Mouse (Mus musculus) MEL-GATA-1-ER (cell line): ENCODE results near the gene H1f0.

Experiments used
- DNase-seq: peaks from one replicate; pipeline ENCODE4 v3.0.0-alpha.2; 2012; ENCODE audit warnings: low read depth; ENCODE audit errors: extremely low read depth

The H1f0 gene

GRCm38 (mm10) chr15:79028237-79028738 is at the start of gene H1f0:
H1f0 (plus strand) TSS chr15:79028450.
- no peak for DNase-seq

GRCm38 (mm10) chr15:78978875-78979274 is 49.4 kb upstream of the H1f0 start:
- no peak for DNase-seq

GRCm38 (mm10) chr15:78980084-78980483 is 48.2 kb upstream of the H1f0 start:
- no peak for DNase-seq

- peak; percentile 76 for DNase-seq
Observed at GRCm38 (mm10) chr15:78982658-78983435, 45.4 kb upstream of the H1f0 start.

GRCm38 (mm10) chr15:78983436-78984285 is 44.6 kb upstream of the H1f0 start:
- DNase-seq: peak; percentile 31

- DNase-seq: no peak
Observed at GRCm38 (mm10) chr15:78984286-78984778, 43.9 kb upstream of the H1f0 start.

GRCm38 (mm10) chr15:78986536-78987220 is 41.6 kb upstream of the H1f0 start:
- DNase-seq: no peak

- no peak for DNase-seq
Observed at GRCm38 (mm10) chr15:78988499-78988971, 39.7 kb upstream of the H1f0 start.

- no peak for DNase-seq
Observed at GRCm38 (mm10) chr15:78989152-78990092, 38.8 kb upstream of the H1f0 start.

GRCm38 (mm10) chr15:78990093-78990463 is 38.2 kb upstream of the H1f0 start:
- DNase-seq: no peak

GRCm38 (mm10) chr15:78990970-78991525 is 37.2 kb upstream of the H1f0 start:
- no peak for DNase-seq

GRCm38 (mm10) chr15:78992235-78992634 is 36.0 kb upstream of the H1f0 start:
- no peak for DNase-seq

- no peak for DNase-seq
Observed at GRCm38 (mm10) chr15:78992925-78993324, 35.3 kb upstream of the H1f0 start.

- no peak for DNase-seq
Observed at GRCm38 (mm10) chr15:78995916-78996315, 32.3 kb upstream of the H1f0 start.

GRCm38 (mm10) chr15:78996663-78997062 is 31.6 kb upstream of the H1f0 start:
- DNase-seq: no peak

GRCm38 (mm10) chr15:78998348-78998747 is 29.9 kb upstream of the H1f0 start:
- no peak for DNase-seq

GRCm38 (mm10) chr15:78999586-78999985 is 28.7 kb upstream of the H1f0 start:
- DNase-seq: no peak

- DNase-seq: no peak
Observed at GRCm38 (mm10) chr15:79000357-79000791, 27.9 kb upstream of the H1f0 start.

- no peak for DNase-seq
Observed at GRCm38 (mm10) chr15:79001559-79001958, 26.7 kb upstream of the H1f0 start.

- no peak for DNase-seq
Observed at GRCm38 (mm10) chr15:79002036-79002435, 26.2 kb upstream of the H1f0 start.
